Mouse (Mus musculus) frontal cortex, postnatal 25 days (tissue): ENCODE measurements around the gene C130050O18Rik.

ENCODE experiments used
- DNase-seq, 2 experiments: peaks; one replicate each; pipeline ENCODE4 v3.0.0; 2022; ENCODE audit warnings: low spot score in 2 of 2

The C130050O18Rik gene

GRCm38 (mm10) chr5:139397359-139397916 is 7.6 kb upstream of the C130050O18Rik start:
- no peak for DNase-seq

GRCm38 (mm10) chr5:139397959-139398753 is 6.9 kb upstream of the C130050O18Rik start:
- DNase-seq, result peak; percentile 91 to 94

GRCm38 (mm10) chr5:139398786-139399185 is 6.3 kb upstream of the C130050O18Rik start:
- DNase-seq, result no peak

- DNase-seq, result no peak
Observed at GRCm38 (mm10) chr5:139399991-139400390, 5.1 kb upstream of the C130050O18Rik start.

DNA sequence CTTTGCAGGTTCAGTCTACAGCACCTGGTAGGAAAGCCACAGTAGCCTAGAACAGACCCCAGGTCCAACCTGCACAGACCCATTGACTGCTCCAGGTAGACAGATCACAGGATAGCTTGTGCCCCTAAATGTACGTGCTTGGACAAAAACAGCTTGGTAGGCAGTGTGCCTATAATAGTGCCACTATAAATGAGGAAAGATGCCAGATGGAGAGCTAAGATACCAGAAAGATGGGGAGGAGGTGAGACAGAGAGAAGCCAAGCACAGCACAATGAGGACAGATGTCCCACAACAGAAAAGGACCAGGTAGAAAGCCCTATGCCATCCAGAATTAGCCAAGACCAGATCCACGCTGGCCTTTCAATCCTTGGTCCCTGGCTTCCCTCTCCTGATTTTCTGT is 3.0 kb upstream of the C130050O18Rik start:
- no peak for DNase-seq

- DNase-seq, result no peak
Observed at GRCm38 (mm10) chr5:139403692-139404260, 1.3 kb upstream of the C130050O18Rik start.

DNA sequence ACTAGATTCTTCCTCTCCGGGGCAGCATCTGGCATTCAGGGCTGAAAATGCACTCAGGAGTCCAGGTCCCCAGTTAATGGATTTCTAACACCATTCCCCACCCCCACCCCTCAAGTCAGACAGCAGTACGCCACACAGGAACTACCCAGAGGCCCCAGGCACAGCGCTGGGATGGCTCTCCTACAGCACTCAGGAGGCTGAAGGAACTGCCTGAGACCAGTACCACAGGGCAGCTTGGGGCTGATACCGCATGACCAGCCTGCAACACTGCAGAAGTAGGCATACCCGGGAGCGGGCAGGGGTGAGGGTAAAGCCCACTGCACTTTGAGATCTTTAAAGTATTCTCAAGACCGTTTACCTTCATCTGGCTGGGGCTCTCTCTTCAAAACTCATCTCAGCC is 398 bp downstream of the C130050O18Rik start:
- DNase-seq, result no peak

GRCm38 (mm10) chr5:139405953-139406352 is 873 bp downstream of the C130050O18Rik start:
- no peak for DNase-seq

DNA sequence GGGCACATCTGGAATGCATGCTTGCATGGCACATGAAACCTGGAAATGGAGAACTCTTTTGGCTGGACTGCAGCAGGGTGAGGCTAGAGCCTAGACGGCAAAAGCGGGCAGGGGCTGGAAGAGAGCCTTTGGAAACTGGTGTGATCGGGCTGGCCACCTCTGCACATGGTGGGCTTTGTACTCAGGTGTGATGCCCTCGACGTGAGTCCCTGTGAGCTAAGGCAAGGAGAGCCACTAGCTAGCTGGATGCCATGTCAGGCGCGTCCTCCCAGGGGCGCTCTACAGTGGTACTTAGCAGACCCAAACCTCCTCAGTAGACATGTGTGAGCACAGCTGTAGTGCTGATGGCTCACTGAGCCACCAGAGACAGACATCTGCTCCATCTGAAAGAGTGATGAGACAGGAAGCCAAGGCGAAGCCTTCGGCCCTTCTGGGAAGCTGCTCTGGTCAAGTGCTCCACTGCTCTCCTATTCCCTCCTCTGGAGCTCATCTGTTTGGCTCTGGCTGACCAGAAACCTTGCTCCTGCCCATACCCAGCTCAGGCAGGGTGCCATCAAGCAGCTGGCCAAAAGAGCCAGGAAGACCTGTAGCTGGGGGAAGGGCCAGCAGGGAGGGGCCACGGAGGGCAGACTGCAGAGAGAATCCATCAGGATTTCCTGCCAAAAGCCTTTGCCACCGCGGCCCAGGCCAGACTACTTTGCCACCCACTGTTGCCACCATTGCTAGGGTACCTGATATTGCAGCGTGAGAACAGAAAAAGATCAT is 2.2 kb downstream of the C130050O18Rik start:
- no peak for DNase-seq

DNA sequence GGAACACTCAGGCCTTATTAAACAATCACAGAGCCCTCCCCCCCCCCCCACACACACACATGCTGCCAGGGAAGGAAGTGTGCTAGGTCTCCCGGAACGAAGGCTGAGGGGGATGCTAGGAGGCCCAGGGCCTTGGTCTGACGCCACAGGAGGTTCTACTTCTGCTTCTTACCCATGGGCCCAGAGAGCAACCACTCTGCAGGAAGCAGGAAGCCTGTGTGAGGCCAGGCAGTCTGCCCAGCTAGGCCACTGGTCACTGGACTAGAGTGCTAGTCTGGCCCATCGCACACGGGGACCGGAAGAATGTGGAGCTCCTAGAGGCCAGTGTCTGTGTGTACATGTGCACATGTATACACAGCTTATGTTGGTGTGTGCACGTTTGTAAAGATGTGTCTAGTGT is 3.4 kb downstream of the C130050O18Rik start:
- no peak for DNase-seq

- DNase-seq, result no peak
Observed at GRCm38 (mm10) chr5:139409412-139409811, 4.3 kb downstream of the C130050O18Rik start.

- no peak for DNase-seq
Observed at GRCm38 (mm10) chr5:139410056-139410455, 5.0 kb downstream of the C130050O18Rik start.

DNA sequence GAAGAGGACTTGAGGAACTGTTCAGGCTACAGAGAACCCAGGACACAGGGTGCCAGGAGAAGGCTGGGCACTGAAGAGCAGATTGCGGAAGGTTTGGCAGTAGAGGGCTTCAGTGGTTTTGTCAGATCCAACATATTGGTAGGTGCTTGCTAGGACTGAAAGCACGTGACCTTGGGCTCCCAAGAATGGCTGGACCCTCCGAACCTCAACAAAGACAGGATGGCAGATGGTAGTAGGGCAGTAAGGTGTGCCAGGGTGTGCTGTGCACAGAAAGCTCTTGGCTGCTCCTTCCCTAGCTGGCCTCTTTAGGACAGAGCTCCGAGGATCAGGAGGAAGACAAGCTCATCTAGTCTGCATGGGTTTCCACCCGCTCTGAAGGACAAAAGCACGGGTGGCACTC is 6.0 kb downstream of the C130050O18Rik start:
- no peak for DNase-seq

GRCm38 (mm10) chr5:139411665-139412314 is 6.7 kb downstream of the C130050O18Rik start:
- no peak for DNase-seq

DNA sequence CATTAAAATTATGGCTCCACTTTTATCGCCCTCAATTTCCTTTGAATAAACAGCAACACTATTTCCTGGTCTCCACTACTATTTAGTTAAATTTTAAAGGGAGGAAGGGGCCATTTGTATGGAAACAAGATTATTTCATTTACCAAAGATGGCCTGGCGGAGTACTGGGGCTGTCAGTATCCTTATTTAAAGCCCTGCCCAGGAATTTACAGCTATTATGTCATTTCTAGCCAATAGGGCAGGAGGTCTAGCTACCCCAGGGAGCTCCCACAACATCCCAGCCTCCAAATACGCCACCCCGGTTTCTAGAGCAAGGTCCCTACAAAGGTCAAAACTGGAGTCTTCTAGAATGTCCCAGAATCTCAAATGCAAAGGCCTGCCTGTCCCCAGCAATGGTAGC is 8.5 kb downstream of the C130050O18Rik start:
- DNase-seq, result no peak

DNA sequence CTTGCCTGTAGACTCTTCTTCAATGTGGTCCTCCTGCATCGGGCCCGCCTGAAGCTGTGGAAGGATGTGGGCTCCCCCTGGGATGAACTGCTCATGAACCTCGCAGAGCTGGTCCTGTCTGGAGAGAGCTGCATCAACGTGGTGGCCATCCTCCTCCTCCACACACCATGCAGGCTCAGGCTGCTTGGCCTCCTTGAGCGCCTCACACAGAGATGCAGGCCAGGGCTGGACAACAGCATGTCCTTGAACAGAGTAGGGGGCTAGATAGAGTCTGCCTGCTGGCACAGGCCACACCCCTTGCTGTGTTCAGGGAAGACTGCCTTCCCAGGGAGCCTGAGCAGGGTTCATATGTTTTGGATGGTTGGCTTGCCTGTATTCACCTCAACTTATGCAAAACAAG is 9.9 kb downstream of the C130050O18Rik start:
- DNase-seq, result no peak

DNA sequence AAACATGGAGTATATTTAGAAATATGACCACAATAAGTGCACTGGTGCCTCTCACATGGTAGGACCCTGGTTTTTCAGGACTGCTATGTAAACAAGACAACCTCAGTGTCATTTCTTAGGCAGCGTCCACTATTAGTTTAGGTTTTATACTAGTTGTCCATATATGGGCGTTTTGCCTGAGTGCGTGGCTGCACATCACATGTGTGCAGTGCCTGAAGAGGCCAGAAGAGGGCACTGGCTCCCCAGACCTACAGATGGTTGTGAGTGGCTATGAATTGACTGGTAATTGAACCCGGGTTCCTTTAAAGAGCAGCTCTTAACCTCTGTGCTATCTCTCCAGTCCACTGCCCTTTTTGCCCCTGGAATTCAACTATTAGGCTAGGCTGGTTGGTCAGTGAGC is 11.9 kb downstream of the C130050O18Rik start:
- DNase-seq, result no peak

DNA sequence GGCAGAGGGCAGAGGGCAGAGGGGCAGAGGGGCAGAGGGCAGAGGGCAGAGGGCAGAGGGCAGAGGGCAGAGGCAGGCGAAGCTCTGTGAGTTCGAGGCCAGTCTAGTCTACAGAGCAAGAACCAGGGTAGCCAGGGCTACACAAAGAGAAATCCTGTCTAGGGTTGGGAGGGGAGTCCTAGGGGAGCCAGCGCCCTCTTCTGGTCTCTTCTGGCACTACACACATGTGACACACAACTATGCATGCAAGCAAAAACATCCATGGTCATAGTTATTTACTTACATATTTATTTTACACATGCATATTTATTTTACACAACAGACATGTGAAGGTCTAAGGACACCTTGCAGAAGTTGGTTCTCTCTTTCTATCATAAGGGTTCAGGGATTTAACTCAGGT is 12.4 kb downstream of the C130050O18Rik start:
- no peak for DNase-seq

GRCm38 (mm10) chr5:139418110-139418509 is 13.0 kb downstream of the C130050O18Rik start:
- no peak for DNase-seq

DNA sequence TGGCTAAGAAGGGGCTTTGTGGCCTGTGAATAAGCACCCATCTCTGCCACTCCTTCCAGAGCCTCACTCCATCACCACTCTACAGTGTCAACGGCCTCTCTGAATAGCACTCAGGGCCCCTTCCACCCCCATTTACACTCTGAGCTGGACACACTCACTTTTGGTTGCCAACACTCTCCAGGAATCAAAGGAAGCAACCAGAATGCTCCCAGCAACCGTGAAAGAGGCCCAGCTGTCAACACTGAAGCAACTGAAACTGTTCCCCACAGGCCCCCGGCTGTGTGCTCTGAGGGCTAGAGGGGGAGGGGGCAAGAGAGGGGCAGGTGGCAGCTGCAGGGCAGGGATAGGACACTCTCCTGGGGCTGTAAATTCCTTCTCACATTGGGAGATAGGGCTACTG is 13.6 kb downstream of the C130050O18Rik start:
- DNase-seq, result no peak

GRCm38 (mm10) chr5:139423026-139423865 is 18.2 kb downstream of the C130050O18Rik start, which contains the start of gene Gper1:
Gene Gper1, plus strand, starts transcription at chr5:139423151.
- DNase-seq, result no peak
